Mouse (Mus musculus): ENCODE measurements around the gene Creb3l1. TPM values are rescaled to one million over a fixed set of nuclear protein-coding genes. Genes with fewer than 3 reads are reported as not detected.

Creb3l1 gene
- total RNA-seq, 2 experiments from 2014 or later = 2.6 to 2.8 TPM

DNA sequence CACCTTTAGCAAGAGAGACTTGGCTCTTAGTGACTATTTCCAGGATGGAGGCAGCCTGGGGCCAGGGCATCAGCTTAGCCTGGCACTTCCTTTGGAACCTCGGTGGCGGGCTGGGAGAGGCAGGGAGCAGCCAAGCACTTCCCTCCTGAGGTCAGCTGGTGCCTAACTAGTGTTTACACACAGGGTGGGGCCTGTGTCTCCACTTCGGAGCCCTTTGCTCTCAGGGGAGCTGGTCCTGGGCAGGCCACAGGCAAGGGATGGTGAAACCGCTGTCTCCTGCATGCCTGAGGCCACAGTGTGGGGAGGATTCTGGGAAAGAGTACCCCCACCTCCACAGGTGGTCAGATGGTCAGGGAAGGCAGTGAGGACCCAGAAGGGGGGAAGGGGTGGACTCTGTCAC, 23.3 kb upstream of the Creb3l1 start:
- intact Hi-C loops (cut with DNase I) = no loop called here

GRCm38 (mm10) chr2:92043285-92043684, 19.0 kb upstream of the Creb3l1 start:
- intact Hi-C loops (cut with DNase I) = no loop called here
- no peak for DNase-seq (ENCODE audit: low spot score in 2 of 2)

More for the DNA sequence above, 23.3 kb upstream of the Creb3l1 start:
- DNase-seq (ENCODE audit: low spot score in 2 of 2) = no peak

DNA sequence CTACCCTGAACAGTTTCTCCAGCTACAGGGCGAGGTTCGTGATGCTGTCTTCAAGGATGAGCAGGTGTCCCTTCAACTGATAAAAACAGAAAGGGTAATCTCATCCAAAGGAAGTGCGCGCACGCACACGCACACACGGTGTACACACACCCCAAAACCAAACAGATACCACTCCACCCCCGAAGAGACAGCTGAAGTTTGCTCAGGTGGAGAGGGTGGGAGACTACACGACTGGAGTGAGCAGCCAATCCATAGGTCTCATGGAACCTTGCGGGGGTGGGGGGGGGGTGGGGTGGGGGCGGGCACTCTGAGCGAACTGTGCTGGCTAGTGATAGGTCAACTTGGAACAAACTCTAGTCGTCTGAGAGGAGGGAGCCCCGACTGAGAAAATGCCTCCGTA, 17.2 kb upstream of the Creb3l1 start:
- intact Hi-C loops (cut with DNase I) = no loop called here
- DNase-seq (ENCODE audit: low spot score in 2 of 2) = no peak

DNA sequence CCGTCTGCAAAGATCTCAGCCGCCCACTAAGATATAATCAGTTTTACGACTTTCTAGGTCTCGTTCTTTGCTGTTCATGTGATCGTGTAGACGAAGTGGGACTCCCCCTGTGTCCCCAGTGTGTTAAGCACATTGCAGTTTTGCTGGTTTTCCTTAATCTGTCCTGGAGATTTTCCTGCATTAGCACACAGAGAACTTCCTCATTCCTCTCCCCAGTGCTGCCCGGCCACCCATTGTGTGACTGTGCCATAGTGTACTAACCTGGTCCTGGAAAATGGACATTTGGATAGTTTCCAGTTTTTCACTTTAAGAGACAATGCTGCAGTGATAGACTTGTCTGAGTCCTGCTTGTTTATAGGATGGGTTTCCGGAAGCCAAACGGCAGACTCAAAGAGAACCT, 10.0 kb upstream of the Creb3l1 start:
- intact Hi-C loops (cut with DNase I) = no loop called here
- DNase-seq (ENCODE audit: low spot score in 2 of 2) = no peak

DNA sequence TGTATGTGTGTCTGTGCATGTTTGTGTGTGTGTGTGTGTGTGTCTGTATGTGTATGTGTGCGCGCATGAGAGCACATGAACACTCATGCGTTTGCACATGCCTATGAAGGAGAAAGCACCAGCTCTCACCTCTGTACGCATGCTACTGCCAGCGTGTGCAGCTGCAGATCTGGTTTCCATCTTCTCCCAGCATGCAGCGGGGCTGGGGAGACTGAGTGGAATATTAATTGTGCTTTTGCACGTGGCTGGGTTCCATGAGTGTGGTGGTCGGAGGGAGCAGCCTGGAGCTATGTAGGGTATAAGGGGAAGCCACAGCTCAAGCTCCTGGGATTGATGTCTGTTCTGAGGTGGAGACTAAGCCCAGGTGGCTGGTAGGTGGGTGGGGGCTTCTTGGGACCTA, 6.3 kb upstream of the Creb3l1 start:
- no peak for DNase-seq (ENCODE audit: low spot score in 2 of 2)
- intact Hi-C loops (cut with DNase I) = no loop called here

- DNase-seq (ENCODE audit: low spot score in 2 of 2) = no peak
- intact Hi-C loops (cut with DNase I) = no loop called here
Observed at GRCm38 (mm10) chr2:92029387-92030133, 5.3 kb upstream of the Creb3l1 start.

GRCm38 (mm10) chr2:92027811-92028590, 3.7 kb upstream of the Creb3l1 start:
- intact Hi-C loops (cut with DNase I) = no loop called here
- no peak for DNase-seq (ENCODE audit: low spot score in 2 of 2)

DNA sequence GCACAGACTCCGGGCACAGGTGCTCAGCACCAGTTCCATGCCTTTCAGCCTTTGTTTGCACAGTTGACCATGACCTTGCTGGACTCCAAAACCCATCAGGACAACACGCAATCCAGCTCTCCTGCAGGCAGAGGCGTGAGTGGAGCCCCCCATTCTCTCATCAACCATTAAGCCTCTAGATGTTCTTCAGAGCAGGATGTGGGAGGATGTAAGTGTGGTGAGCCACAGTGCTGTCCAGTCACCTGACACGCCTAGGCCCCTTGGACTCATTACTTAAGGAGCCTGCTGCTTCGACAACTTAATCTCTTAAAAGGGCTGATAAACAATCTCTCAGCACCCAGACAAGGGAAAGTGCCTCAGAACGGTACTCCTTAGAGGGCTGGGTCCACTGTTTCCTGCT, 1.7 kb upstream of the Creb3l1 start:
- intact Hi-C loops (cut with DNase I) = no loop called here
- DNase-seq (ENCODE audit: low spot score in 2 of 2) = no peak

- DNase-seq (ENCODE audit: low spot score in 2 of 2) = no peak
- intact Hi-C loops (cut with DNase I) = no loop called here
Observed at GRCm38 (mm10) chr2:92025202-92025601, 900 bp upstream of the Creb3l1 start.

DNA sequence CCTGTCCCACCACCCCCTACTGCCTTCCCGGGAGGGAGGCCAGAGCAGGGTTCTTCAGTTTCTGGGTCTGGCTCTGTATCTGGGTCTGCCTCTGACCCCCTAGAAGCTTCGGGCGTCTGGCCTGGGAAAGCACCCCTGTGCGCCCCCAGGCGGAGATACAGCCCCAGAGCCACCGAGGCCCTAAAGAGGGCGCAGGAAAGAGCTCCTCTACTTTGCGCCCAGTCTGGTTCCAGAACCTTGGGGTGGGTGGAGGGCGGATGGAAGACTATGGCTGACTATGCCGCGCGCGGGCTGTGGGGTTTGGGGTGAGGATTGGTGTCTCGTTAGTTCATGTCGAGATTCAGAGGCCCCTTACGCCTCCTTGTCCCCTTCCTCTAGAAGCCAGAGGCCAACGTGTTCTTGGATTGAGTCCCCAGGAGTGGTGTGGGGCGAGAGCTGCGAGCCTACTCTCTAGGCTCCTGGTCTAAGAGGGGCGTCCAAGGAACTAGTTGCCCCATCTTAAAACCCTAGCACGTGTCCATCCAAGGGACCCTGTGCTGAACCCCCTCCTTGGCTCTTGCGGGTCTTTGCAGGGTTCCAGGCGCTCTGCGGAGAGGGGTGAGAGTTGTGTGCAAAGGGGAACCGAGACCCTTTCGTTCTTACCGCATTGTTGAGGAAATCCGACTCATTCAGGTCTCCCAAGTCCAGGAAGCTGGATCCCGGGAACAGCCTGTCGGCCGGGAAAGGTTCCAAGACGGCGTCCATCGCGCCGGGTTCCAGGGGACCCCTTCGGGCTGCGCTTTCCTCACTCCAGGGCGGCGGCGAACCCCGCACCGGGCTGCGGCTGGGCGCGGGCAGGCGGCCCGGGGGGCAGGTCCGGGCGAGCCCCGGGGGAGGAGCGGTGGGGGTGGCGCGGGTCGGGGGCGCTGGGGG, 684 bp downstream of the Creb3l1 start:
- DNase-seq (ENCODE audit: low spot score in 2 of 2) = no peak
- intact Hi-C loops (cut with DNase I) = no loop called here

DNA sequence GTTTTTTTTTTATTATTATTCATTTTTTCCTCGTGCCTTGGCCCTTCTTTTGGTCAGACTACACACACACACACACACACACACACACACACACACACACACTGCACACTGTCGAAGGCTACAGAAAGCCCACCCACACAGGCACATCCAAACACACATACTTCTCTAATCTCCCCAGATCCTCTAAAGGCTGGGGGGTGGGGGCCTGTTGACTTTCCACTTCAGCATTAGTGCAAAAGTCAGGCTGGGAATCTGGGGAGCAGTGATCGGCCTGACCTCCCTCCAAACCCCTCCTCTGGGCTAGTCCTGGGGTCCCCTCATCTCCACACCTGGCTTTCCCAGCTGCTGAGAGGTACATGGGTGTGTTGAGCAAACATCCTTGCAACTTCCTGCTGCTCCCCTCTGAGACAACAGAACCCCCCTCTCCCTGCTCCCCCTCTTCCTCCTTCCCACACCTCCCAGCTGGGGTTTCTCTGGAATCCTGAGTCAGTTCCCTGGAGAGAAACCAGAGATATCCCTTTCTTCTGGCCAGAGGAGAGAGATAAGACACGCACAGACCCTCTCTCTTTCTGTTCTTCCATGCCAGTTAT, 3.5 kb downstream of the Creb3l1 start:
- no peak for DNase-seq (ENCODE audit: low spot score in 2 of 2)
- intact Hi-C loops (cut with DNase I) = no loop called here

- no peak for DNase-seq (ENCODE audit: low spot score in 2 of 2)
- intact Hi-C loops (cut with DNase I) = no loop called here
Observed at GRCm38 (mm10) chr2:92017440-92017839, 6.9 kb downstream of the Creb3l1 start.

GRCm38 (mm10) chr2:92016981-92017380, 7.3 kb downstream of the Creb3l1 start:
- intact Hi-C loops (cut with DNase I) = no loop called here
- no peak for DNase-seq (ENCODE audit: low spot score in 2 of 2)

DNA sequence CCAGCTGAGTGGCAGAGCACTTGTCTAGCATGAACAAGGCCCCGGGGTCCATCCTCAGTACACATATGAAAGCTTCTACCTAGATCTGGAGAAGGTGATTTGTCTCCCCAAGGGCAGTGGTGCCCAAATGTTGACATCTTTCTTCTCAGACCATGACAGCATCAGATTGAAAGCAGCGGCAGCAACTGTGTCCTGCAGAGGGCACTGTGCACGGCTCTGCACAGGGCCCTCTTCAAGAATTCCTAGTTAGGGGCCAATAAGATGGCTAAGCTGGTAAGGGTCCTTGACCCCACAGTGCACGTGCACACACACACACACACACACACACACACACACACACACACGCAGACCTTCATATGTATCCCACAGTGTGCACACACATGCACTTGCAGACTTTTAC, 9.4 kb downstream of the Creb3l1 start:
- DNase-seq (ENCODE audit: low spot score in 2 of 2) = no peak
- intact Hi-C loops (cut with DNase I) = no loop called here

- intact Hi-C loops (cut with DNase I) = no loop called here
- no peak for DNase-seq (ENCODE audit: low spot score in 2 of 2)
Observed at GRCm38 (mm10) chr2:92014248-92014647, 10.1 kb downstream of the Creb3l1 start.

- intact Hi-C loops (cut with DNase I) = no loop called here
- no peak for DNase-seq (ENCODE audit: low spot score in 2 of 2)
Observed at GRCm38 (mm10) chr2:92012768-92013445, 11.4 kb downstream of the Creb3l1 start.

GRCm38 (mm10) chr2:92011424-92012353, 12.6 kb downstream of the Creb3l1 start:
- intact Hi-C loops (cut with DNase I) = no loop called here
- no peak for DNase-seq (ENCODE audit: low spot score in 2 of 2)

Data from left cerebral cortex, postnatal 36 days (tissue).